Mouse (Mus musculus): ENCODE measurements at regions not wholly inside any gene's neighbourhood (a gene's known extent, or its start where the extent isn't known, plus 50 kb on each side); places are given as distances from the start of the nearest gene placed in this dataset.

GRCm38 (mm10) chr13:51998542-51998941 is 152.1 kb downstream of the Gadd45g start:
- TF ChIP-seq CTCF (IDR thresholded peaks at IDR 0.05; ENCODE audit: control insufficient read depth, insufficient read depth, insufficient read length), result no peak
- no peak for TF ChIP-seq MAX (IDR thresholded peaks at IDR 0.05)
- TF ChIP-seq USF1 (IDR thresholded peaks at IDR 0.05; ENCODE audit: low read depth), result no peak
- Histone ChIP-seq H3K36me3 (ENCODE audit: control insufficient read depth, insufficient read depth) (no peaks in the 10 kb centered on the region), H3K79me3 (ENCODE audit: low read depth) (no peaks in the 10 kb centered on the region), H3K27me3 (ENCODE audit: control insufficient read depth, insufficient read depth, insufficient read length) (no peaks in the 10 kb centered on the region), H3K79me2 (ENCODE audit: control insufficient read depth, insufficient read depth) (no peaks in the 10 kb centered on the region), H3K4me3 (ENCODE audit: insufficient read depth, poor library complexity, severe bottlenecking) (no peak overlapping the region), H3ac (ENCODE audit: control insufficient read depth, insufficient read length, low read depth) (no peak overlapping the region)

- no peaks in the 10 kb centered on the region for H3K27me3 ChIP-seq (ENCODE audit: control insufficient read depth, insufficient read depth, insufficient read length)
- no peak overlapping the region for H3ac ChIP-seq (ENCODE audit: control insufficient read depth, insufficient read length, low read depth)
- TF ChIP-seq USF1 (IDR thresholded peaks at IDR 0.05; ENCODE audit: low read depth) (peak; percentile 27), FOSL1 (IDR thresholded peaks at IDR 0.05; ENCODE audit: insufficient read depth, low read length, poor library complexity, severe bottlenecking) (peak; percentile 70), MYOG (IDR thresholded peaks at IDR 0.05; ENCODE audit: control insufficient read depth, extremely low read depth, insufficient read length) (no peak), MAX (IDR thresholded peaks at IDR 0.05) (no peak)
- no peaks in the 10 kb centered on the region for H3K79me3 ChIP-seq (ENCODE audit: low read depth)
- no peak overlapping the region for H3K4me3 ChIP-seq (ENCODE audit: insufficient read depth, poor library complexity, severe bottlenecking)
- H3K36me3 ChIP-seq (ENCODE audit: control insufficient read depth, insufficient read depth), result no peaks in the 10 kb centered on the region
- no peaks in the 10 kb centered on the region for H3K79me2 ChIP-seq (ENCODE audit: control insufficient read depth, insufficient read depth)
Measured at GRCm38 (mm10) chr13:52001811-52002210, 155.3 kb downstream of the Gadd45g start.

DNA sequence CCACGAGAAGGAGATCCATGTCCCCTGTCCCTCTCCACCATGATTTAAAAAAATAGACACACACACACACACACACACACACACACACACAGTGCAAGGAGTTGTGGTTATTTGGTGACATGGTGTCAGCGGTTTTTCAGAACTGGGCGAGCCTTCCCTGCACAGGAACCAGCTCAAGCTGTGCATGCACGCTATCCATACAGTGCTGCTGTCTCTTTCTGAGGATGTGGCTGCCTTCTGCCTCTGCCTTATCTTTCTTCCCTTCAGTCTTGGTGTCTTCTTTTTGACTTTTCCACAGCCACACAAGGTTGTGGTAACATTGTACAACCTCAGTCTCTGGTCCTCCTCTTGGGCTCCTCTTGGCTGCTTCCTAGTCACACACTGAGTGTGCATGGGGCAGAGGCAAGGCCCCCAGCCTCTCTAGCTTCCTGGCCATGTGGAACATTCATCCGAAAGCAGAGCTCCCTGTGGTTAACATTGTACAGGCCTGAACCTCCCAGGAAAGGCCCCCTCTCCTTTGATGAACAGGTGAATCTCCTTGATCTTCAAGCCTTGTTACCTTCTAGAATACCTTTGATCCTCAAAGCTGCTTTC is 157.6 kb downstream of the Gadd45g start:
- no peak for TF ChIP-seq USF1 (IDR thresholded peaks at IDR 0.05; ENCODE audit: low read depth)
- TF ChIP-seq MYOD1 (IDR thresholded peaks at IDR 0.05; ENCODE audit: control insufficient read depth, insufficient read length, low read depth), result no peak
- TF ChIP-seq CTCF (IDR thresholded peaks at IDR 0.05; ENCODE audit: control insufficient read depth, insufficient read depth, insufficient read length), result no peak
- no peak for TF ChIP-seq FOSL1 (IDR thresholded peaks at IDR 0.05; ENCODE audit: insufficient read depth, low read length, poor library complexity, severe bottlenecking)
- no peak for TF ChIP-seq CEBPB (IDR thresholded peaks at IDR 0.05; ENCODE audit: low read depth)
- no peak for TF ChIP-seq MYOG (IDR thresholded peaks at IDR 0.05; ENCODE audit: control insufficient read depth, extremely low read depth, insufficient read length)
- TF ChIP-seq MAX (IDR thresholded peaks at IDR 0.05), result no peak
- Histone ChIP-seq H3K27me3 (ENCODE audit: control insufficient read depth, insufficient read depth, insufficient read length) (no peaks in the 10 kb centered on the region), H3K79me3 (ENCODE audit: low read depth) (no peaks in the 10 kb centered on the region), H3ac (ENCODE audit: control insufficient read depth, insufficient read length, low read depth) (no peak overlapping the region), H3K36me3 (ENCODE audit: control insufficient read depth, insufficient read depth) (no peaks in the 10 kb centered on the region), H3K79me2 (ENCODE audit: control insufficient read depth, insufficient read depth) (no peaks in the 10 kb centered on the region), H3K4me3 (ENCODE audit: insufficient read depth, poor library complexity, severe bottlenecking) (no peak overlapping the region)

DNA sequence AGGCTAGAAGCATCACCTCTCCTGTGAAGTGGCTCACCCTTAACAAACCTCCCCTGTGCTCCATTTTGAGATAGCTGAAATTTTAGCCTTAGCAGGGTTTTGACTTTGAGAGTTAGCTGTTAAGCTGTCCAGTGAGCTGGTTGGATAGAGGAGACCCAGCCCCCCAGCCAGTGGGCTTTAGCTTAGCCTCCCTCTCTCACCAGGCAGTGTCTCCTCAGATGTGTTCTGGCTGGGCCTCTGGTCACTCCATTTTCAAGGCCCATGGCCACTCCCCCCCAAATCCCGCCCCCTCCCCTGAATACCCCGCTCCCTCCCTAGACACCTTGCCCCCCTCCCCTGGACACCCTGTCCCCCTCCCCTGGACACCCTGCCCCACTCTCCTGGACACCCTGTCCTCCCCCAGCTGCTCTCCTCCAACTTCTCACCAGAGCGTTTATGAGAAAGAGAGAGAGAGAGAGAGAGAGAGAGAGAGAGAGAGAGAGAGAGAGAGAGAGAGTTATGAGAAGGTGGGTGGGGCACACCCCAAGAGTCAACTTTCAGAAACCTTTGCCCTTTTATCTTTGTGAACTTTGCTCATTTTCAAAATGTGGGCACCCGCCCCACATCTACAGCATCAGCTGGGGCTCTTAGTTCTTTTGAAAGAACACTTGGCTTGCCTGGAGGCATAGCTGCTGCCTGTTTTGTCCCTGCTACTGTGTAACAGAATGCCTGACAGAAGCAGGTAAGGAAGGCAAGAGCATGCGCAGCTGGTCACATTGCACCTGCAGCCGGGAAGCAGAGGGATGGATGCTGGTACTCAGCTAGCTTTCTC is 161.3 kb downstream of the Gadd45g start:
- no peaks in the 10 kb centered on the region for H3K79me3 ChIP-seq (ENCODE audit: low read depth)
- no peak overlapping the region for H3K4me3 ChIP-seq (ENCODE audit: insufficient read depth, poor library complexity, severe bottlenecking)
- no peaks in the 10 kb centered on the region for H3K27me3 ChIP-seq (ENCODE audit: control insufficient read depth, insufficient read depth, insufficient read length)
- no peak for TF ChIP-seq MYOG (IDR thresholded peaks at IDR 0.05; ENCODE audit: control insufficient read depth, extremely low read depth, insufficient read length)
- TF ChIP-seq CEBPB (IDR thresholded peaks at IDR 0.05; ENCODE audit: low read depth), result no peak
- no peak for TF ChIP-seq MYOD1 (IDR thresholded peaks at IDR 0.05; ENCODE audit: control insufficient read depth, insufficient read length, low read depth)
- TF ChIP-seq MAX (IDR thresholded peaks at IDR 0.05), result no peak
- TF ChIP-seq USF1 (IDR thresholded peaks at IDR 0.05; ENCODE audit: low read depth), result no peak
- no peak for TF ChIP-seq FOSL1 (IDR thresholded peaks at IDR 0.05; ENCODE audit: insufficient read depth, low read length, poor library complexity, severe bottlenecking)
- TF ChIP-seq CTCF (IDR thresholded peaks at IDR 0.05; ENCODE audit: control insufficient read depth, insufficient read depth, insufficient read length), result no peak
- H3ac ChIP-seq (ENCODE audit: control insufficient read depth, insufficient read length, low read depth), result no peak overlapping the region
- no peaks in the 10 kb centered on the region for H3K36me3 ChIP-seq (ENCODE audit: control insufficient read depth, insufficient read depth)
- no peaks in the 10 kb centered on the region for H3K79me2 ChIP-seq (ENCODE audit: control insufficient read depth, insufficient read depth)

DNA sequence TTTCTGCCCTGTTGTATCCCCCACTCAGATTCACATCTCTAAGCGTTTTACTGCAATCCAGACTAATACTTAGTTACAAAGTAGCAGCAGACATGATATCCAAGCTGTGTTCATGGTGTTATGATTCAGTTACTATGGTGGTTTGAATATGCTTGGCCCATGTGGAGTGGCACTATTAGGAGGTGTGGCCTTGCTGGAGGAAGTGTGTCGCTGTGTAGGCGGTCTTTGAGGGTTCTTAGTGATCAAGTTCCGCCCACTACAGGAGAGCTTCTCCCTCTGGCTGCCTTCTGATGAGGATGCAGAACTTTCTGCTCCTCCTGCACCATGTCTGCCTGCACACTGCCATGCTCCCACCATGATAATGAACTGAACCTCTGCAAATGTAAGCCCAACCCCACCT is 162.8 kb downstream of the Gadd45g start:
- Histone ChIP-seq H3K27me3 (ENCODE audit: control insufficient read depth, insufficient read depth, insufficient read length) (no peaks in the 10 kb centered on the region), H3K36me3 (ENCODE audit: control insufficient read depth, insufficient read depth) (no peaks in the 10 kb centered on the region), H3K79me2 (ENCODE audit: control insufficient read depth, insufficient read depth) (no peaks in the 10 kb centered on the region), H3ac (ENCODE audit: control insufficient read depth, insufficient read length, low read depth) (no peak overlapping the region), H3K79me3 (ENCODE audit: low read depth) (no peaks in the 10 kb centered on the region), H3K4me3 (ENCODE audit: insufficient read depth, poor library complexity, severe bottlenecking) (no peak overlapping the region)
- TF ChIP-seq CEBPB (IDR thresholded peaks at IDR 0.05; ENCODE audit: low read depth) (no peak), MYOD1 (IDR thresholded peaks at IDR 0.05; ENCODE audit: control insufficient read depth, insufficient read length, low read depth) (no peak), FOSL1 (IDR thresholded peaks at IDR 0.05; ENCODE audit: insufficient read depth, low read length, poor library complexity, severe bottlenecking) (no peak), MYOG (IDR thresholded peaks at IDR 0.05; ENCODE audit: control insufficient read depth, extremely low read depth, insufficient read length) (no peak), USF1 (IDR thresholded peaks at IDR 0.05; ENCODE audit: low read depth) (no peak)

DNA sequence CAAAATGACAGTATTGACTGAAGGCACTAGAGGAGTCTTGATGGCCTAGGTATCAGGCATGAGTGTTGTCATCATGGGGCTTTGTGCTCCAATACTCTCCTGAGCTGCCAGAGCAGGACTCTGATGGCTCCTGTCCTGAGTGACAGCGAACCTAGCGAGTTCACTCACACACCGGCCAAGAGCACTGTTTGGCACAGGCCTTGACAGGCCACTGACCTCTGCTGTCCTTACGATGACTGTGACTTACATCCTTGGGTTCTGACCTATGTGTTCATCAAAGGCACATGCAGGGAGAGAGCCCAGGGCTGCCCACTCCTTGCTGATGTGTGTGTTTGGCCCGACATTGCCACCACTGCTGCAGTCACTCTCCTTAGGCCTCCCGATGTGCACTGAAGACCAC is 163.3 kb downstream of the Gadd45g start:
- Histone ChIP-seq H3K36me3 (ENCODE audit: control insufficient read depth, insufficient read depth) (no peaks in the 10 kb centered on the region), H3ac (ENCODE audit: control insufficient read depth, insufficient read length, low read depth) (no peak overlapping the region), H3K4me3 (ENCODE audit: insufficient read depth, poor library complexity, severe bottlenecking) (no peak overlapping the region), H3K79me3 (ENCODE audit: low read depth) (no peaks in the 10 kb centered on the region), H3K79me2 (ENCODE audit: control insufficient read depth, insufficient read depth) (no peaks in the 10 kb centered on the region), H3K27me3 (ENCODE audit: control insufficient read depth, insufficient read depth, insufficient read length) (no peaks in the 10 kb centered on the region)
- TF ChIP-seq CTCF (IDR thresholded peaks at IDR 0.05; ENCODE audit: control insufficient read depth, insufficient read depth, insufficient read length), result no peak
- TF ChIP-seq MAX (IDR thresholded peaks at IDR 0.05), result no peak
- no peak for TF ChIP-seq FOSL1 (IDR thresholded peaks at IDR 0.05; ENCODE audit: insufficient read depth, low read length, poor library complexity, severe bottlenecking)
- TF ChIP-seq MYOG (IDR thresholded peaks at IDR 0.05; ENCODE audit: control insufficient read depth, extremely low read depth, insufficient read length), result no peak
- TF ChIP-seq USF1 (IDR thresholded peaks at IDR 0.05; ENCODE audit: low read depth), result no peak
- TF ChIP-seq CEBPB (IDR thresholded peaks at IDR 0.05; ENCODE audit: low read depth), result no peak
- no peak for TF ChIP-seq MYOD1 (IDR thresholded peaks at IDR 0.05; ENCODE audit: control insufficient read depth, insufficient read length, low read depth)

Measured in C2C12 (cell line).